Mouse (Mus musculus) layer of hippocampus, adult 11-12 months (tissue): ENCODE results near the gene Bcl2.

Source experiments
- DNase-seq: peaks from one replicate; pipeline ENCODE4 v3.0.0; 2022; ENCODE audit warnings: low spot score

Bcl2 gene

GRCm38 (mm10) chr1:106714530-106714981, 482 bp upstream of the Bcl2 start:
- peak; percentile 23 for DNase-seq

GRCm38 (mm10) chr1:106712330-106712729, 1.7 kb downstream of the Bcl2 start:
- DNase-seq = peak; percentile 24

DNA sequence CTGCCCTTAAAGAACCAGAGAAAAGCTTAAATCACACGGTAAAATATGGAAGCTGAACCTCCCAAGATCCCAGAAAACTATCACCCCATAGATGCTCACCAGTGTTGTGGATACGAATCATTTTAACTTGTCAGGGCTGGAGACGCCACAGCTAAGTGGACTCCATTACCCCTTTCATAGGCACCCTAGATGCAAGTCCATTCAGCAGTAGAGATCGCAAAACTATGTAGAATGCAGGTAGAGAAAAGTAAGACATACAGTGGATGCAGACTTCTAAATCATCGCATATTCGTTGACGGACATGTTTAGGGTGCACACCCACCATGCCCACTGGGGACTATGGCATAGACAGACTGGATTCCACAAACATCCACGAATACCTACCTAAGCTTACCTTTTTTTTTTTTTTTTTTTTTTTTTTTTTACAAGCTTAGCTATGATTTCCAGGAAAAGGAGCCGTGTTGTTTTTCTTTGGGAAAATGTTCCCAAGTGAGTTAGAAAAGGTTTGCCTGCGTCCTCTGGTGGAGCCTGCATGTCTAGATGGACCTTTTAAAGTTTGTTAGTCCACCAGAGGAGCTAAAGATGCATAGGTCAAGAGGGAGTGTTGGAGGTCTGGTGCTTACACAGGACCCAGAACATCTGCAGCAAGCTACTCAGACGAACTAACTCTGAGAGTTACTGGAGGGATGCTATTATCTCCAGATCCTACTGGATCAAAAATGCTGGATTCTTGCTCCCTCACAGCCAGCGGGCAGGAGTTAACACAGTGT, 2.5 kb downstream of the Bcl2 start:
- DNase-seq = no peak

GRCm38 (mm10) chr1:106710202-106710601, 3.9 kb downstream of the Bcl2 start:
- DNase-seq = no peak

GRCm38 (mm10) chr1:106707036-106707880, 6.8 kb downstream of the Bcl2 start:
- DNase-seq = no peak

- DNase-seq = no peak
Observed at GRCm38 (mm10) chr1:106703183-106703582, 10.9 kb downstream of the Bcl2 start.

- no peak for DNase-seq
Observed at GRCm38 (mm10) chr1:106702471-106703175, 11.5 kb downstream of the Bcl2 start.

DNA sequence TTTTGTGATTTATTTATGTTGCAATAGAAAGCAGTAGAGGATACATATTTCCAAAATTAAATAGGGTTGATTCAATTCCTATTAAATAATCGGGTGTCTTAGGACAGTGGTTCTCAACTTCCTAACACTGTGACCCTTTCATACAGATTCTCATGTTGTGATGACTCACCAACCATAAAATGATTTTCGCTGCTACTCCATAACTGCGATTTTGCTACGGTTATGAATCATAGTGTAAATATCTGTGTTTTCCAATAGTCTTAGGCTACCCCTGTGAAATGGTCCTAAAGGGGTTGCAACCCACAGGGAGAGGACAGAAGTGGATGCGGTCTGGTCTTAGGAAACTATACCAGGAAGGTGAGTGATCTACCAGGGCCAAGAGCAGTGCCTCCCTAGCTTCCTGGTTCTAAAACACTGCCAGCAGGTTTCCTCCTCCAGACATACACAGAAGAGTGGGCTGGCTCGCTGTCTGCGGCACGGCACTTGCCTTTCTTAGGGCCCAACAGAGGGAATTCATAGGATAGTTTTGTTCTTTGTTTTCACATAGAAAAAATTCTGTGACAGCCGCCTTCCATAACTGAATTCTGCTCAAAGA, 13.5 kb downstream of the Bcl2 start:
- DNase-seq = no peak

- DNase-seq = no peak
Observed at GRCm38 (mm10) chr1:106696472-106696871, 17.6 kb downstream of the Bcl2 start.

DNA sequence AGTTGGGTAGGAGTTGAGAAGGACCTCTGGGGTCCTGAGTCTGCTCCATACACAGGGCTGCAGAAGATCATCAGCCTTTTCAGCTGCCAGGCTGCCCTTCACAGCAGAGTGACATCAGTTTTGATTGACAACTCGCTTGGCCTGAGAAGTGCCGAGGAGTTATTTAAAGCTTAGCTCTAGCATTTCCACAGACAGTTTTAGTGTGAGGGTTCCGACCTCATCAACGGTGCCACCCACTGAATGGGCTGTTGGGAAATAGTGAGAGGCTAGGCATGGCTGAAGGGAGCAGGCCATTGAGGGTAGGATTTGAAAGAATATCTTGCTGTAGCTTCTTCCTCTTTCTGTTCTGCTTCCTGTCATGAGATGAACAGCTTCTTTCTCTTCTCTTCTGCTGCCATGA, 18.4 kb downstream of the Bcl2 start:
- no peak for DNase-seq

DNA sequence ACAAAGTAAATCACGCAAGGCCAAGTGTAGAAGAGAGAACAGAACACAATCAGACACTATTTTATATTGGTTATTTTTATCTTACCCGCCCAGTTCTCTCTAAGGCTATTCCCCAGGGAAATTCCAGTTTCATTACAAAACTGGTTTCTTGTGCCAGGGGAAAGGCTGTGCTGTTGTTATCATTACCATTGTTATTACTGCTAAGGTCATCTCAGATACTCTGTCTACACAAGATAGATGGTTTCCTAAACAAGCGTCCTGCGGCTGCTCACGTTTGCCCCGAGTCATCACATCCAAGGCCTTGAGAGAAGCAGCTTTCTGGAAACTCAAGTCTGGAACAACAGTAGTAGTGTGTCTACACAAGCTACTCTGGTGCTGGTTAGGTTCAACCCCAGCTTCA, 19.8 kb downstream of the Bcl2 start:
- no peak for DNase-seq

DNA sequence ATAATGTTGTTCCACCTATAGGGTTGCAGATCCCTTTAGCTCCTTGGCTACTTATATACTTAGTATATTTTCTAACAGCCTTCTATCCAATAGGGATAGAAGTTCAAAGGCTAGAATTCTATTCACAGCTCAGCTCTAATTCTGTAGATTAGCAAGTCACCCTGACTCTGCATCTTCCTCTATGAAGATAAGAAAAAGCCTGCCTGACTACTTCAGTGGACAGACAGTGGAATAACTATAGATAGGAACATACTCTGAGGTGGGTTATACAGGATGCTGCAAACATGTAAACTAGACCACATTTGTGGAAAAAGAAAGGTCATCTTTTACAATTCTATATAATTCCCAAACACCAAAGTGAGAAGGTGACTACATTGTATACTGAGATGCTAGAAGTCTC, 21.5 kb downstream of the Bcl2 start:
- no peak for DNase-seq

GRCm38 (mm10) chr1:106690887-106691286, 23.2 kb downstream of the Bcl2 start:
- no peak for DNase-seq

DNA sequence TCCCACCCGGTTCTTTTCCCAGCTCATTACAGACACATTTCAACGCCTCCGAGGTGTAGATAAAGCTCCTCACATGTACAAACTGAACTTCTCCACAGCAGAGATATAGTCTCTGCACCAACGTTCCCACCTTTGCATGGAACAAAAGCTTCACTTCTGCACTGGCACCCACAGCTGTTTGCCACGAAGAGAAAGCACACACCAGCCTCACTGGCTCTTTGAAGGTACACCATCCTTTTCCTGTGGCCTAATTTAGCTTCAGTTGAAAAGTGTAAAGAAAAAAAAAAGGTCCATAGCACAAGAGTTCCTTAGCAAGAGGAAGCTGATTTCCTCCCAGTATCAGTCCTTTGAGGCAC, 25.9 kb downstream of the Bcl2 start:
- no peak for DNase-seq

- DNase-seq = no peak
Observed at GRCm38 (mm10) chr1:106687435-106688160, 26.5 kb downstream of the Bcl2 start.

GRCm38 (mm10) chr1:106685702-106686101, 28.4 kb downstream of the Bcl2 start:
- DNase-seq = no peak

DNA sequence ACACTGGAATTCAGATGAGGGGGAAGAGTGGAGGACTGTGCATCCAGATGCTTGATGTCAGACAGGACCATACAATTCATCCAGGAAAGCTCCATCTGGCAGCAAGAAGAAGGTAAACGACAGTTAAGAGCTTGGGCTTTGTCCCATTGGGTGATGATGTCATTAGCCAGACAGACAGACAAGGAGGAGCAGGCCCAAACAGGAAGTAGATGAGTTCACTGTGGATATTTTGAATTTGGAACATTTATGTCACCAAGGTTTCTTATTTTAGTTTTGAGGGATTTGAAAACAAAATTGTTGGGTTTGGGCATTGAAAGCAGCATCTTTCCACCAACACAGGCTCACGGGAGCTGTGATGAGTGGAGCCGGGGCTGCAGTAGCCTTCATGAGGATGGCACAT, 29.5 kb downstream of the Bcl2 start:
- DNase-seq = no peak

DNA sequence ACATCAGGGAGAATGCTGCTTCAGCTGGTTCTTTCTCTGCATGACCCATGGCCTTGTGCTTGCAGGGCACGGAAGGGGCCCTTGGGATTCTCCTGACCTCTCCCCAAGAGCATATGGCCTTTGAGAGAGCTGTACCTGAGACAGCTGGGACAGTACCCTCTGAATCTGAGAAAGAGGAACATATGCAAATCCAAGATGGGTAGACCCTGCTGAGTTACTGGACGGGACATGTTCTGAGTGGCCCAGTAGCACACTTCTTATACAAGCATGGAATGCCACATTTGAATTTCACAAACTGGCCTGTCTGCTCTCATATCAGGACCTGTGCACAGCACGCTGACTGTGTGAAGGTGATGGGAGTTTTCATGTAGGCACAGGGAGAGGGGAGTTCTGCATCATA, 31.2 kb downstream of the Bcl2 start:
- DNase-seq = no peak

GRCm38 (mm10) chr1:106679800-106680515, 34.1 kb downstream of the Bcl2 start:
- DNase-seq = no peak

- no peak for DNase-seq
Observed at GRCm38 (mm10) chr1:106678060-106678478, 36.0 kb downstream of the Bcl2 start.
